Mouse (Mus musculus) kidney, postnatal 10 days (tissue): ENCODE data around the gene Taf4.

Experiments used
- DNase-seq: peaks from one replicate; pipeline ENCODE4 v3.0.0; 2021; ENCODE audit warnings: mixed read lengths

The Taf4 gene

GRCm38 (mm10) chr2:179980616-179981015, 4.2 kb upstream of the Taf4 start:
- no peak for DNase-seq

GRCm38 (mm10) chr2:179979836-179980235, 3.4 kb upstream of the Taf4 start:
- no peak for DNase-seq

- DNase-seq, result no peak
Observed at GRCm38 (mm10) chr2:179978250-179978649, 1.8 kb upstream of the Taf4 start.

- no peak for DNase-seq
Observed at GRCm38 (mm10) chr2:179977344-179978025, 1.0 kb upstream of the Taf4 start.

GRCm38 (mm10) chr2:179976295-179976627, 185 bp downstream of the Taf4 start:
- no peak for DNase-seq

- peak; percentile 54 for DNase-seq
Observed at GRCm38 (mm10) chr2:179975851-179976250, 595 bp downstream of the Taf4 start.

- DNase-seq, result peak; percentile 64
Observed at GRCm38 (mm10) chr2:179974651-179975471, 1.6 kb downstream of the Taf4 start.

GRCm38 (mm10) chr2:179973871-179974628, 2.4 kb downstream of the Taf4 start:
- DNase-seq, result no peak

- DNase-seq, result no peak
Observed at GRCm38 (mm10) chr2:179972406-179972805, 4.0 kb downstream of the Taf4 start.

- DNase-seq, result no peak
Observed at GRCm38 (mm10) chr2:179971891-179972290, 4.6 kb downstream of the Taf4 start.

- DNase-seq, result no peak
Observed at GRCm38 (mm10) chr2:179969137-179969536, 7.3 kb downstream of the Taf4 start.

- no peak for DNase-seq
Observed at GRCm38 (mm10) chr2:179967633-179968032, 8.8 kb downstream of the Taf4 start.

GRCm38 (mm10) chr2:179961420-179961819, 15.0 kb downstream of the Taf4 start:
- no peak for DNase-seq

GRCm38 (mm10) chr2:179960327-179960726, 16.1 kb downstream of the Taf4 start:
- DNase-seq, result no peak

- DNase-seq, result no peak
Observed at GRCm38 (mm10) chr2:179959391-179959790, 17.1 kb downstream of the Taf4 start.

- DNase-seq, result no peak
Observed at GRCm38 (mm10) chr2:179951542-179952524, 24.6 kb downstream of the Taf4 start.

GRCm38 (mm10) chr2:179948820-179949219, 27.6 kb downstream of the Taf4 start:
- DNase-seq, result no peak

- DNase-seq, result no peak
Observed at GRCm38 (mm10) chr2:179947607-179948006, 28.8 kb downstream of the Taf4 start.

- no peak for DNase-seq
Observed at GRCm38 (mm10) chr2:179946496-179946895, 29.9 kb downstream of the Taf4 start.

GRCm38 (mm10) chr2:179945051-179945450, 31.4 kb downstream of the Taf4 start:
- no peak for DNase-seq

- DNase-seq, result no peak
Observed at GRCm38 (mm10) chr2:179941696-179942095, 34.8 kb downstream of the Taf4 start.

- DNase-seq, result no peak
Observed at GRCm38 (mm10) chr2:179937091-179937490, 39.4 kb downstream of the Taf4 start.
